Mouse (Mus musculus) gastrocnemius, adult 8-10 months (tissue): ENCODE data around the gene Auts2. TPM values are rescaled to one million over a fixed set of nuclear protein-coding genes. Genes with fewer than 3 reads are reported as not detected.

ENCODE experiments used
- DNase-seq, 2 experiments: peaks; one replicate each; pipeline ENCODE4 v3.0.0; 2022; ENCODE audit warnings: low spot score in 2 of 2
- total RNA-seq, 4 experiments: library from RNA; stranded (reverse); gene quantifications; 2 replicates each; pipeline ENCODE4 v1.2.4; 2022

Gene Auts2
- total RNA-seq, 4 experiments from 2014 or later: 7.6 to 18.8 (median 12.4) TPM

DNA sequence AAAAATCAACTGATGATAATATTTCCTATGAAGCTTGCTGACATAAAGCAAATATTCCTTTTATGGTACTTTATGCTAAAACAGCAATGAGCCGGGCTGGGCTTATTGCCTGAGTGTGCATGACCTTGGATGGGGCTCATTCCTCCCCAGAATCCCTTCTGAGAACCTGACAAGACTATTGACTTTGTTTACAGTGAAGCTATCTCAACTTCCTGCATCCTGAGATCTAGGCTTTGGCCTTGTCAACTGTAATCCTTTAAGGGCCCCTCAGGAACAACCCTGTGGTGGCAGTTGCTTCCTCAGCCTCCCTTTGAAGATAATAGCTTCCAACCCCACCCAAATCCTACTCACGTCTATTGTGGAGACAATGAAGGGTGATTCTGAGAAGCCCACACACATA is 792.8 kb downstream of the Auts2 start:
- no peak for DNase-seq

DNA sequence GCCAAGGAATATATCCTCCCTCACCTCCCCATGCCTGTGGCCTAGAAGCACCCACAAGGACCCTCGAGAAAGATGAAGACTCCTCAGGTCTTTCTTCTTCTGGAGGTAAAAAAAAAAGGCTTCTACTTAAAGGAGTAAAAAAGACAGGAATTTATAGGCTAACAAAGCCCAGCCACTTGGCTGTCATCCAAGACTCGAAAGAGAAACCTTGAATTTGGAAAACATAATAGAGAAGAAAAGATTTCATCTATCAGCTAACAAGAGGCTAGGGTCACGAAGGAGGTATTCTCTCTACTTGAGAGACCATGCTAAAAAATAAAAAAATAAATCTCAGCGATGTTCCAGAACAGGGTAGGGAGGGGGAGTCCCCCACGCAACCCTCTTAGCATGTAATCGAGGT is 793.9 kb downstream of the Auts2 start:
- no peak for DNase-seq

DNA sequence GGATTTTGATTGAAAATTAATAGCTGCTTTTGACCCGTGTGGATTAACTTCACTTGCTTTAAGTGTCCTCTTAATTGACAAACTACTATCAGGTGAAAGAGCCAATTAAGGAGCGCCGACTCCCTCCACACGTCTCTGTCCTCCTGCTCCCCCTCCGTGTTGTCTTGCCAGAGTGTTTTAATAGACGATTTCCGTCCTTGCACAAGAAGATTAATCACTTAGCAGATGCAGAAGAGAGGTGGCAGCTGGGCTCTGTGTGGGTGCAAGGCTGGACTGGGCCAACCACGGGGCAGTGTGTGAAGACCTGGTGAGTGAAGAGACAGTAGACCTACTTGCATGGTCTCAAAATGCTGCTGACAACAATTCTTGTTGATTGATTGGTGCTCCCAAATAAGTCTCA is 800.1 kb downstream of the Auts2 start:
- no peak for DNase-seq

DNA sequence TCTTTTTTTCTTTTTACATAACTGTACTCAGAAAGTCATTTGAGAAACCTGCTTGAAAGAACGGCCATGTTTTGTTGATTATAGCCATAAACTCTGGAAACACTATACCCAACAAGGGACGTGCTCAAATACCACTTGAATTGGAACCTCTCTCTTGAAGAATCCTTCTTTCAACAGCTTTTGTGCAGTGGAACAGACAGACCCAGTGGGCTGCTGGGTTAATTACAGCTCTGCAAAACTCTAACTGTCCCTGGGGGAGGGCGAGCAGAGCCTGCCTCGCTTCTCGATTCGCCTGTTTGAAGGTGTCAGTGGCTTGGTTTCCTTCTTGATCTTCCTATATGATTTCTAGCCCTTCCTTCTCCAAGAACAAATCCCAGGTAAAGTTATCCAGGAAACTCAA is 805.7 kb downstream of the Auts2 start:
- DNase-seq: no peak

- no peak for DNase-seq
Measured at GRCm38 (mm10) chr5:131733324-131733660, 809.9 kb downstream of the Auts2 start.

DNA sequence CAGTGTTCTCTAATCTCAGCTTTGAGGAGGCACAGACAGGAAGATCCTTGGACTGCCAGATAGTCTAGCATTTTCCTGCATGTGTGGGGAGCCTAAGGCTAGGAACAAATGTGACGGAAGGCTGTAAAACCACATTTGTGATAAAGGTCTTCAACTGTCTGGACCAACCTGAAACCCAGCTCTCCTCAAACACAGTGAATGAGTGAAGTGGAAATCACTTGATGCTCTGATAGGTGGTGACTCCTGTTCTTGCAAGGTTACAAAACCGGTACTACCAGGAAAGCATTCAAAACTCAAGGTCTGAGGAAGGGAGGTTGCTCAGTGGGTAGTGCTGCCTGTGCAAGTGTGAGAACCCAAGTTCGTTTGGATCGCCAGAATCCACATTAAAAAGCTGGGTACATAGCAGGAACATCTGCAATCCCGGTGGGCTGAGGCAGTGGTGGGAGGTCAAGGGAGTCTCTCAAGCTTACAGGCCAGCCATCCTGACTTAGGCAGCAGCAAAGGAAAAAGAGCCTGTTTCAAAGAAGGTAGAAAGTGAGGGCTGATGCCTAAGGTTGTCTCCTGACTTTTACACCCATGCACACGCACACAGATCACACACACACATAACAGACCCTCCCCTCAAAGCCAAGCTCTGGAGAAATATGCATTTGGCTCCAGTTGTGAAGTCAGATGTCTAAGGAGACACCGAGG is 810.4 kb downstream of the Auts2 start:
- DNase-seq: no peak

- no peak for DNase-seq
Measured at GRCm38 (mm10) chr5:131729456-131729855, 813.7 kb downstream of the Auts2 start.

DNA sequence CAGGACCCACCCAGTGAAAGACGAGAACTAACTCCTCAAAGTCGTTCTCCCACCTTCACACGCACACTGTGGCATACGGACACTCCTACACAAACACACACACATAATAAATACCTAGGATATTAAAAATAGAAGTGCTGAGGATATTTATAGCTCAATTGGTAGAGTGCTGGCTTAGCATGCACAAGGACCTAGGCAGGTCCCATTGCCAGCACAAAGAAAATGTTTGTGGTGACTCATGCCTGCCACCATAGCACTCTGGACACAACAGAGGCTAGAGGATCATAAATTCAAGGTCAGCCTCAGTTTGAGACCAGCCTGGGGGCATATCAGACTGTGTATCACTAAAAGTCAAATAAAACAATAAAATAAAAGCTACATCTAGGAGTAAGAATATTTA is 815.2 kb downstream of the Auts2 start:
- DNase-seq: no peak

DNA sequence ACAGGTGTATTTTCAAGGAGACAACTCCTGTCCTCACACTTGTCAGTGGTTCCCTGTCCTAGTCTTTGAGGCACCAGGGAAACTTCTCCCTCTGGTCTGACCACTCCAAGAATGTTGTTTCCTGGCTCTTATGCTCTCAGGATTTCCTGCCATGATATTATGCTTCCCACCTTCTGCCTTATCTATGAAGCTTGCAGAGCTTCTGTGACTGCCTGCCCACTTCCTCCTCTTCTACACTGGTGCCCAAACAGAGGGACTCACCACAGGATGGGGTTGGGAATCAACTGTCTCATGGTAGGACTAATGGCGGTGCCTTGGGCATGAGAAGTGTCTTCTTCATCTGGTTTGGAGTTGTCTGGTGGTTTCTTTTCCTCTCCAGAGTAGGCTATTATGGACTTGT is 818.6 kb downstream of the Auts2 start:
- no peak for DNase-seq

DNA sequence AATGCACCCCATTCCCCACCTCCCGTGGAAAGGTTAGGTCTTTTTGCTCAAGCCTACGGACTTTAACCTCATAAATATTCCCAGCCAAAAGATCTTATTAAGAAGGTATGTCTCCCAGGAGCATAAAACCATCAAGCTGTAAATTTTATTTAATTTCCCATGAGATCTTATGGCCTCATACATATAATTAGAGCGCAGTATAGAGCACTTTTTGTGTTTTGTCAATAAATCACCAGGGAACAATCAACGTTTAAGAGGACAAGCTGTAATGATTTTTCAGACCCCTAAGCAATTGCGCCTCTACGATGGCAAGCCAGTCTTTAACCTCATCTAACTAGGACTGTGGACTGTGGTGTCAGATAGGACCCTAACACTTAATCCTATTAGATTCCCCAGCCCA is 820.4 kb downstream of the Auts2 start:
- DNase-seq: no peak

DNA sequence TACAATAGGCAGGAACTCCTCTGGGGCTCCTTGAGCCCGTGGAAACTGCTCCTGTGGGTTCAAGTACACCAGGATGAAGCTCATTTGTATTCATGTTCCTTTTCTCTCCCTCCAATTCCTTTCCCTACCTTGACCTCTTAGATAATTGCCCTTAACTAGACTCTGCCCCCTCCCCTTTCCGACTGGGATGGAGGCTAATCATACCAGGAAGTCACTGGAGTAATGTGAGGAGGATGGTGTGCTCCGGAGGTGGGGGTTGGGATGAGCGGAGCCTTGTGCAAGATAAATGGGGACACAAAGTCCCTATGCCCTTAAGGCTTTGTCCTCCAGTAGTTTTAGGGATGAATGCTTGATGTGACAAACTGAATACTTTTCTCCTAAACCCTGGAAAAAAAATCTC is 820.8 kb downstream of the Auts2 start:
- DNase-seq: no peak

- no peak for DNase-seq
Measured at GRCm38 (mm10) chr5:131718013-131718412, 825.1 kb downstream of the Auts2 start.

DNA sequence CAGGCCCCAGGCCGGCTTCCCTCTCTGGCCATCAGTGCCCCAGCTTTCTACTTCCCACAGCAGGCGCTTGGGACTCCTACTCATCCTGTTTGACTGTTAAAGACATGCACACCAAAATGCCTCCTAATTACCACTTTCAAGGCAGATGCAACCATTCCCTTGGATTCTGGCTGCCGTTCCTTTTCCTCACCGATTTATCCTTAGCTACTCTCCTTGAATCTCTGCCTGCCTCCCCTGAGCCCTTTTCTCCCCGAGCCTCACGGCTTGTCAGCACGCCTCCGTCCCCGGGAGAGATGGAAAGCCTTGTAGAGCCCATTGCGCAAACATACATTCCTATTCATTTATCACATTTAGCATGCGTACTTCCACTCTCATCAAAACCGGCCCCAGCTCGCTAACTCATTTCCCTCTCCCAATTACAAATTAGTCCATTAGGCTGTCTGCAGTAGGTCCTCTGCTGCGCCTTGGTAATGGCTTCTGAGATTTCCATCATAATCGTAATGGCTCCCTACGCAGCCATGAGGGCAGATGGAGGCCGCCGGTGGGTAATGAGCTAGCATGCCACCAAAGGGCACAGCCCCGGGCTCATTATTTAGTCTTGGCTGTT is 825.7 kb downstream of the Auts2 start:
- DNase-seq: no peak

- no peak for DNase-seq
Measured at GRCm38 (mm10) chr5:131714979-131715378, 828.2 kb downstream of the Auts2 start.

GRCm38 (mm10) chr5:131712441-131712840 is 830.7 kb downstream of the Auts2 start:
- DNase-seq: no peak

DNA sequence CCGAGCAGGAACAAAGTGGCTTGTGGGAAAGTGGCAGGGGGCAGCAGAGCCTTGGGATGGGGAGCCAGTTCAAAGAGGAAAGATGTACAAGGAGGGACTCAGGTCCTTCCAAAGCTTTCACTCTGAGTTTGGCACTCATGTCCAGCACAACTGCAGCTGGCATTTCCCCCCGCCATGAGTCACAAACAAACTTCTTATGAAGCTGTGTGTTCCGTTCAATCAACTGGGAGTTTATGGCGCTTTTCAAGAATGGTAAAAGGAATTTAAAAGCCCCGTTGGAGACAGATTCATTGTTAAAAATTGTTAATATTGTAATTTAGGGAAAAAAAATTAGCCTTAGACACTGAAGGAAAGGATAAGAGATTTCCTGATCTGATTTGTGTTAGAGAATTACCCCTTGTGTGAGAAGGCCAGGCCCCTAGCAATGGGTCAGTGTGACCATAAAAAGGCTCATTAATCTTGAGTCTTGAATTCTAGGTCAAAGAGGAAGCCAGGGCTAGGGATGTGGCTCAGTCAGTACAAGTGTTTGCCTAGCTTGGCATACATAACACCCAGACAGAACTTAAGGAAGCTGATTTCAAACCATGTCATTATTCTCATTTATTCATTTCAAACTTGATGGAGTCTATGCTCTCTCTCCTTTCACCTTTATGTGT is 831.5 kb downstream of the Auts2 start:
- no peak for DNase-seq

DNA sequence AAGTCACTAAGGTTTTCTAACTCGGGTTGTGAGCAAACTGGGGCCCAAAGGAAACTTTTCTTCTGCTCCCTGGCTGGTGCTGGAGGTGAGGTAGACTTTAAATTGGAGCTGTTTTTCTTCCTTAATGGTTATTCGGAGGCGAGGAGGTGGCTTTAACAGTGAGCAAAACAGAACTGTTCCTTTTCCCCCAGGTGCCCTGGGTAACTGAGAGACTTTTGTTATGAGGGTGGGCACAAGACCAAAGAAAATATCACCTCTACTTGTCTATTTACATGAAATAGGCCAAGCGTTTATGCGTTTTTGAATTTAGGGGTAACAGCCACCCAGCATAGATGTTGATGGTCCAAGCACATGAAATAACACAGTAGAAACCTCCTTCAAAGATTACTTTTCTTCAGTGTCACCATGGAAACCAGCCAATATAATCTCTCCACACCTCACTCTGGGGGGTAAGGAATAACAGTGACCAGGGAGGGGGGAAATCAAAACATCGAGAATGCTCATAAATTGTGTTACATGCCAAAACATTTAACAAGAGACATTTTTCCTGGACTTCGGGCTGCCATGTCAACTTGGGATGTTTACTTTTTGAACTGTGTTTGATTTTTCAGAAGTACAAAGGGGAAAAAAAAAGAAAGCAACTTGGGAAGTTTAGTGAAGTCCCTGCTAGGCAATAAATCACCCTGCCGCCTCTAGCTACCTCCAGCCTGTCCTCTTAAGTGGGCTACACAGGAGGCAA is 832.2 kb downstream of the Auts2 start:
- DNase-seq: no peak

- DNase-seq: no peak
Measured at GRCm38 (mm10) chr5:131707471-131707870, 835.7 kb downstream of the Auts2 start.

DNA sequence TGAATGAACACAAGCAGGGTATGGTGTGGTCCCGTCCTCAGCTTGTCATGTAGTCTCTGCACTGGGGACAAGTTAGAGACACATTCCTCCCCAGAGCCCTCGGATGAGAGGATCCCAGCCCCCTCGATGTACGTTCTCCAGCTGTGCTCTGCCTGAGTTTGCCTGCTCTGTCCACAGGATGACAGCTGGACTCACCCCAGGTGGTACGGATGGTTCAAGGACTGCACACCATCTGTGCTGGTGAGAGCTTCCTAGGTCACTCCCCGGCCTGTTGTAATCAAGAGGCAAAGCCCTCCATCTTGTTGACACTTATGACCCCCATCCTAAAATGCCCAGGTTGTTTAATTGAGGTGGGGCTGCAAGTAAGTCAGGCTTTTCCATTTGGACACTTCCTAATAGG is 839.4 kb downstream of the Auts2 start:
- no peak for DNase-seq

- DNase-seq: no peak
Measured at GRCm38 (mm10) chr5:131702840-131703392, 840.2 kb downstream of the Auts2 start.

DNA sequence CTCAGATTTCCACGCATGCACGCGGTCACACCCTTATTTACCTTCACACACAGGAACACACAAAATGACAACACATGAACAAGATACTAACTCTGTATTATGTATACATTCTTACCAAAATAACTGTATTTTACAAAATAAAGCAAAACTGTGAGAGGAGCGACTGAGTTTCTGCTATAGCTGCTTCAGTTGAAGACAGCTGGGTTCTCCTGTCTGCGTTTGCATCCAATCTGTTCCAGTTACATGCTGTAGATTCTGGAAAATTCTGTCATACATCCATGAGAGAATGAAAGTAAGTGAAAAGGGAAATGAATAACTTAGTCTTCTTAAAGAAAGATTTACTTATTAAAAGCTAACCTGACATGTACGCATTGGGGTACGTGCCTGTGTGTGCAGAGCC is 844.2 kb downstream of the Auts2 start:
- no peak for DNase-seq

DNA sequence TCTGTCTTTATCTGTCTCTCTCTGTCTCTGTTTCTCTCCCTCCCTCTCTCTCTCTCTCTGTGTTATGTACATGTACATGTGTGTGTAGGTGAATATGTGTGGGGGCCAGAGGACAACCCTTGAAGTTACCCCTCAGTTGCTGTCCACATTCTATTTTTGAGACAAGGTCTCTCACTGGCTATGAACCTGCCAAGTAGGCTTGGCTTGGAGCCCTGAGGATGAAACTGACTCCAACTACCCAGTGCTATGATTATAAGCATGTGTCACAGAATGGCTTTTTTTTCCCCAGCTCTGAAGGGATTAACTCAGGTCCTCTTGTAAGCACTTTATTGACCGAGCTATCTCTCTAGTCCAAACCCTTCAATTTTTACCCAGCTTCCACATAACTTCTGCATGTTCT is 852.4 kb downstream of the Auts2 start:
- peak in 1 of 2 experiments; percentile 18 for DNase-seq
